Mouse (Mus musculus): ENCODE results near the gene Syngap1. TPM values are rescaled to one million over a fixed set of nuclear protein-coding genes. Genes with fewer than 3 reads are reported as not detected.

Syngap1 gene
- total RNA-seq, 1 experiment from 2014 or later = 0.76 TPM

- peak; percentile 44 for ATAC-seq (replicated peaks; ENCODE audit: insufficient number of reproducible peaks, low FRiP score, low TSS enrichment, poor library complexity, severe bottlenecking)
Observed at GRCm38 (mm10) chr17:27008277-27008676, 67.2 kb downstream of the Syngap1 start.

- ATAC-seq (replicated peaks; ENCODE audit: insufficient number of reproducible peaks, low FRiP score, low TSS enrichment, poor library complexity, severe bottlenecking) = no peak
Observed at GRCm38 (mm10) chr17:27011167-27011566, 70.1 kb downstream of the Syngap1 start.

GRCm38 (mm10) chr17:27011998-27012672, 71.1 kb downstream of the Syngap1 start:
- peak; percentile 90 for ATAC-seq (replicated peaks; ENCODE audit: insufficient number of reproducible peaks, low FRiP score, low TSS enrichment, poor library complexity, severe bottlenecking)

GRCm38 (mm10) chr17:27012909-27013308, 71.9 kb downstream of the Syngap1 start:
- no peak for ATAC-seq (replicated peaks; ENCODE audit: insufficient number of reproducible peaks, low FRiP score, low TSS enrichment, poor library complexity, severe bottlenecking)

GRCm38 (mm10) chr17:27017564-27018499, 76.8 kb downstream of the Syngap1 start:
- peak; percentile 81 for ATAC-seq (replicated peaks; ENCODE audit: insufficient number of reproducible peaks, low FRiP score, low TSS enrichment, poor library complexity, severe bottlenecking)

- no peak for ATAC-seq (replicated peaks; ENCODE audit: insufficient number of reproducible peaks, low FRiP score, low TSS enrichment, poor library complexity, severe bottlenecking)
Observed at GRCm38 (mm10) chr17:27018555-27019196, 77.6 kb downstream of the Syngap1 start.

GRCm38 (mm10) chr17:27021076-27021475, 80.0 kb downstream of the Syngap1 start:
- no peak for ATAC-seq (replicated peaks; ENCODE audit: insufficient number of reproducible peaks, low FRiP score, low TSS enrichment, poor library complexity, severe bottlenecking)

GRCm38 (mm10) chr17:27021736-27022135, 80.7 kb downstream of the Syngap1 start:
- ATAC-seq (replicated peaks; ENCODE audit: insufficient number of reproducible peaks, low FRiP score, low TSS enrichment, poor library complexity, severe bottlenecking) = no peak

Other genes starting within 250 kb of the Syngap1 start
- gene Crebrf, start 225.6 kb upstream of the Syngap1 start, total RNA-seq (2017) = 79.3 to 106 TPM (median 83.5 TPM) in 3 replicates
- 14.3 to 19.8 TPM (median 16.1 TPM) in 3 replicates for gene Bnip1, start 160.2 kb upstream of the Syngap1 start, total RNA-seq (2017)
- not detected in 3 replicates for gene Nkx2-5, start 96.2 kb upstream of the Syngap1 start, total RNA-seq (2017)
- gene Kifc5b, start 24.2 kb upstream of the Syngap1 start, total RNA-seq (2017) = 1.5 to 3.2 TPM (median 2.3 TPM) in 3 replicates
- 26.2 to 57.6 TPM (median 30.0 TPM) in 3 replicates for gene Phf1, start 8.2 kb upstream of the Syngap1 start, total RNA-seq (2017)
- 22.8 to 35.9 TPM (median 25.9 TPM) in 3 replicates for gene Cuta, start 1.7 kb upstream of the Syngap1 start, total RNA-seq (2017)
- gene Zbtb9, start 31.9 kb downstream of the Syngap1 start, total RNA-seq (2017) = 23.5 to 34.2 TPM (median 32.3 TPM) in 3 replicates
- gene Bak1, start 87.8 kb downstream of the Syngap1 start, total RNA-seq (2017) = 39.5 to 56.8 TPM (median 45.8 TPM) in 3 replicates
- 25.3 to 46.9 TPM (median 28.9 TPM) in 3 replicates for gene Itpr3, start 116.1 kb downstream of the Syngap1 start, total RNA-seq (2017)
- 79.3 to 105 TPM (median 82.5 TPM) in 3 replicates for gene Uqcc2, start 192.7 kb downstream of the Syngap1 start, total RNA-seq (2017)
- gene Ip6k3, start 226.5 kb downstream of the Syngap1 start, total RNA-seq (2017) = 5.4 to 8.6 TPM (median 7.0 TPM) in 3 replicates

Data from monocyte, adult 5-6 weeks (primary cell).